Mouse (Mus musculus) gastrocnemius, adult 18-20 months (tissue): ENCODE data around the gene H2afv. TPM values are rescaled to one million over a fixed set of nuclear protein-coding genes. Genes with fewer than 3 reads are reported as not detected.
A peak's percentile ranks its signal among the peaks of the same experiment; 100 is the strongest.
"Not testable (repeated sequence)": the region's sequence is repeated elsewhere in the genome, so short reads cannot be mapped to it uniquely, and the experiment has no call there.

Experiments
- DNase-seq: peaks from one replicate; pipeline ENCODE4 v3.0.0; 2021; ENCODE audit warnings: low spot score
- total RNA-seq, 2 experiments: library from RNA; stranded (reverse); gene quantifications; 2 replicates each; pipeline ENCODE4 v1.2.3; 2021

Gene H2afv
- total RNA-seq, 2 experiments from 2014 or later: 61.3 to 63.7 TPM

DNA sequence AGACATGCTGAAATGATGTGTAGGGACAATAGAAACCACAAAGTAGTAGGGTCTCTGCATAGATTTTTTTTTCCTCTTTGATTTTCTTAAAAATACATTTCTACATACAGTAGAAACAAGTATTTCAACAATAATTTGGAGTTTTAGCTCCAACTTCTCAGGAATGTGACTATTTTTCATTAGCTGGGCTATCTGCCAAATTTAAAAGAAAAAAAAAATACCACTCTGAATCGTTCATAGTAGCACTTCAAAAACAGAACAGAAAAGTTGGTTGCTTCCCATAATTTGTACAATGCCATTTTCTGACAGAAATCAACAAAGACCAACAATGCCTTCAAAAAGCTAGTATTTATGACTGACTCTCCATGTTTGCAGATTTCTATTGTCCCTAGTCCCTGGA is 27.2 kb upstream of the H2afv start:
- DNase-seq: no peak

DNA sequence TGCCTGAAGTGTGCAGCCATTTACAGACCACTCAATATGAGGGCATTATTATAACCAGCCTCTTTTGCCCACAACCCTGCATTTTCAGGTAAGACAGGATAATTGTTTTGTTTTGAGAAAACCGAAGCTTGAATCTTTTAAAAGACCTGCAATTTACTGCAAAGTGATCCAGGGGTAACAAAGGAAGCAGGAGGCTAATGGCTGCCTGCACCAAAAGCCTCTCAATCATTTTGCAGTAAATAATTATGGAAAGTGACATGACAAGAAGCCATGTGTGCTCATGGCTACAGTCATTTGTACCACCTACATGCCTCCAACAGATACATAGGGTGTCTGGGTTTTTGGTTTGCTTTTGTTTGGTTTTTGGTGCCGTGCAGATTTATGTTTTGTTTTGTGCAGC is 26.8 kb upstream of the H2afv start:
- DNase-seq: no peak

DNA sequence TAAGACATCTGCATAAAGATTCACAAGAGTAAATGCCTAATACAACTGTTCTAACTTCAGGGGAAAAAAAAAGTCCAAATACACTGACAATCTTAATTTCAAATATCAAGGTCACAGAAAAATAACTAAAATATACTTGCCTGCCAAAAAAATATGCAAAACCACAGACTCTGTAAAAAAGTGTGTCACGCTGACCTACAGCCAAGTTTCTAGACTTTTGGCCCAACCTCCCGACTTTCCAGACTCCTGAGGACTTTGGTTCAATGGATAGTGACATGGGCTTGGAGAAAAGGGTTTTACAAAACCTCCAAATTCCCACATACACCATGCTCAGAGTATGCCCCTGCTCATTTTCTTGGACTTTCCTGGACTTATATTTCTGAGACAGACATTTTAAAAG is 24.3 kb upstream of the H2afv start:
- no peak for DNase-seq

DNA sequence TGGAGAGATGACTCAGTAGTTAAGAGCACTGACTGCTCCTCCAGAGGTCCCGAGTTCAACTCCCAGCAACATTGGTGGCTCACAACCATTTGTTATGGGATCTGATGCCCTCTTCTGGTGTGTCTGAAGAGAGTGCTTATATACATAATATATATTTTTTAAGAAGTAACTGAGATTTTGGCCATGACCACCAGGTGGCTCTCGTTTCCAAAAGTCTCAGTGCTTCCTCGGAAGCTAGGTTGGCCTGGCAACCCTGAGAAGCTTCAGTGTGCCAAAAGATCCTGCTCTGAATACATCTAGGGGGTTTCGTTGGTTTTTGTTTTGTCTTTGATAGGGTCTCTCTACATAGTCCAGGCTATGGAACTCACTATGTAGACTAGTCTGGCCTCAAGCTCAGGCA is 20.9 kb upstream of the H2afv start:
- peak; percentile 47 for DNase-seq

DNA sequence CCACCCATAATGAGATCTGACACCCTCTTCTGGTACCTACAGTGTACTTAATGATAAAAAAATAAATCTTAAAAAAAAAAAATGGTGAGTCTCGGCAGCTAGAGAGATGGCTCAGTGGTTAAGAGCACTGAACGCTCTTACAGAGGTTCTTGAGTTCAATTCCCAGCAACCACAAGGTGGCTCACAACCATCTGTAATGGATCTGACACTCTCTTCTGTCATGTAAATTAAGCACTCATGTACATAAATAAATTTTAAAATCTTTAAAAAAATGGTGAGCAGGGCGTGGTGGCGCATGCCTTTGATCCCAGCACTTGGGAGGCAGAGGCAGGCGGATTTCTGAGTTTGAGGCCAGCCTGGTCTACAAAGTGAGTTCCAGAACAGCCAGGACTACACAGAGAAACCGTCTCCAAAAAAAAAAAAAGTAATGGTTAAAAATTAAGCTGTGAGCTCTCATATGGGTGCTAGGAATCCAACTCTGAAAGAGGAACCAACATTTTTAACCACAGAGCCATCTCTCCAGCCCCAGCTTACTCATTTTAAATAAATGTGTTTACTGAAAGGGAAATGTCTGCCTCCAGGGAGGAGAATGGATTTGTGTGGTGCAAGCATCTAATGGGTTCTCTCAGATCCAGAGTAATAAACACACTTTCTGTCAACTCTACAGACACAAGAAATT is 19.1 kb upstream of the H2afv start:
- DNase-seq: no peak

DNA sequence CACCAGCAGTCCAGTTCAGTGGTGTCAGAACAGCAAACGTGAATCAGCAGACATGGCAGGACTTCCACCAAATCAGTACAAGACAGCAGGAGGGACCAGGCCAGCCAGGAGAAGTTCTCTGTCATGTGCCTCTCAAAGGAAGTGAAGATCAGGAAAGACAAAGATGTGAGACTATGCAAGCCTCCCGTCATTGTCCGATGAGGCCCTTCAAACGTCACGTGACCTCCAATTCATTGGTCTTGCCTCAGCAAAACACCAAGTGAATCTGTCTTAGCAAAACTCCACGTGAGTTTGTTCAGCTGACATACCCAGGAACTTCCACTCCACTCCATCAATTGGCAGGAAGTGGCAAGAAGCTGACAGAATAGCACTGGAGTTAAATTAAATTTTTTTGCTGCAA is 11.8 kb upstream of the H2afv start:
- DNase-seq: no peak

DNA sequence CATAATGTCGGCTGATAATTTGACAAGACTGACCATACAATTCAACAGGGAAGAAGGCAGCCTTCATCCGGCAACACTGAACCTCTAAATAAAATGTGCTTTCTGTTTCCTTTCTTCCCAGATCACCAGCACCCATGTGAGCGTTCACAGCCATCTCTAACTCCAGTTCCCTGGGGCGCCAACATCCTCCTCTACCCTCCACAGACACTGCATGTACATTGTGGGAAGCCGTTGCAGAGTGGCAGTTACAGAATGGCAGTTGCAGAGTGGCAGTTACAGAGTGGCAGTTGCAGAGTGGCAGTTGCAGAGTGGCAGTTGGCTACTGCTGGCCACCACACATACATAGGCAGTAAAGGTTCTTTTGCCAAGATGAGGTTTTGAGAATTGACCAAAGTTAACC is 3.9 kb upstream of the H2afv start:
- not testable (repeated sequence) for DNase-seq

DNA sequence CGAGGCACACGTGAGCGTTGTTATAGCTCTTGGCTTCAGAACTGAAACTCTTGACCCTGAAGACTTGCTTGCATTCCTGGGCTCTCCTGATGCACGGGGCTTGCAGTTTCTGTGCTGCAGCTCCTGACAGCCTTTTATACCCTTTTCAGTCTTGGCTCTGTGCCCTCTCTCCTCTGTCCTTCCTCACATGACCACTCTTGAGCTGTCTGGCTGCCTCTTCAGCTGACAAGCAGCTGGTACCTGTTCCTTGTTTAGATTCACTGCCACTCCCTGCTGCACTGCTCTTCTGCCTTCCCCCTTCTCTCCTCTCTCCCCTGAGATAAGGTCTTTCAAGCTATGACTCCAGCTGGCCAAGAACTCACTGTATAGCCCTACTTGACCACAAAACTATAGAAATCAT is 3.2 kb upstream of the H2afv start:
- DNase-seq: no peak

DNA sequence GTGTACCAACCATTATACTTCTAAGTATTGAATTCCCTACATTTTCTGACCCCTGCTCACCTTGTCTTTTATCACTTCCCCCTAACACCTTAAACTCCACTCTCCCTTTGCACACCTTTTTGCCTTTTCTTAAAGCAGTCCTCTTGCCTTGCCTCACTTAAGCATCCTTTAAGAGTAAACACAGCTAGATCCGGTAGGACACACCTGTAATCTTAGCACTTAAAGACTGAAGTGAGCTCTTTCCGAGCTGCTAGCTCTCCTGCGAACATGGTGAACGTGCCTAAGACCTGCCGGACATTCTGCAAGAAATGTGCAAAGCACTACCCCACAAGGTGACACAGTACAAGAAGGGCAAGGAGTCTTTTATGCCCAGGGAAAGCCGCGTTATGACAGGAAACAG is 1.7 kb upstream of the H2afv start:
- DNase-seq: no peak

DNA sequence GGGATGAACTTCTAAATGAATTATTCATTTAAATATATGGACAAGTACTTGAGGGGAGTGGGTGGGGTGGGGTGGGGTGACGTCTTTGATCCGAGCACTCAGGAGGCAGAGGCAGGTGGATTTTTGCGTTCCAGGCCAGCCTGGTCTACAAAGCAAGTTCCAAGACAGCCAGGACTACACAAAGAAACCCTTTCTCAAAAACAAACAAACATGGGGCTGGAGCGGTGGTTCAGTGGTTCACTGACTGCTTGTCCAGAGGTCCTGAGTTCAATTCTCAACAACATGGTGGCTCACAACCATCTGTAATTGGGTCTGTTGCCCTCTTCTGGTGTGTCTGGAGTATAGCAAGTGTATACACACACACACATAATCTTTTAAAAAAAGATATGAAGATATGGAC is 1.2 kb upstream of the H2afv start:
- DNase-seq: no peak

DNA sequence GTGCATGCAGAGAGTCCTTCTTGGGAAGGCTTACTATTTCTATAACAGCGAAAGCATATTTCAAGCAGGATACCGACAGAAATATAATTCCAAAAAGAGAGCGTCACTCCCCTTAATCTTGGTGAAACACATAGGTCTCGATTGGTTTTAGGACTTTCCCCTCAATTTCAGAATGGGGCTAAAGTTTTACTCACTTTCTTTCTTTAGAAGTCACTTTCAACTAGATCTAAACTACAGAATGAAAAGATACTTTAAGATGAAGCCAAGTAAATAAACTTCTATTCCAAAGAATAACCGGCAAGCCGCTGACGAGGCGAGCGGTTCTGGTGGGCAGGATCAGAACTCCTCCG is 541 bp downstream of the H2afv start:
- DNase-seq: no peak

DNA sequence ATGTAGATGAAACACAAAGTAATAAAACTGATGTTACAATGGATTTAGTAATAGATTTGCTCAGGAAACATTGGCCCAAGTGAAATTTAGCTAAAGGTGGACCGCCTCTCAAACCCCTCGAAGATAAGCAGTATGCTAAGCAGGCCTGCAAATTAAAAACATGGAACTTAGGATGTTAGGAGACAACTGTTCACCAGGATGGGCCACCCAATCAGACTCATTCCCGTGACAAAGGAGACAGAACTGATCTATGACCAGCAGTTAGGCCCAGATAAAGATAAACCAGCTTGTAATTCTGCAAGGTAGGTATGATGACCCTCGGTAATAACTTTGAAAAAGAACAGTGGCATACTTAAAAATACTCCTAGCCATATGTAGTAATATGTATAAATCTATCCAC is 1.1 kb downstream of the H2afv start:
- DNase-seq: no peak

DNA sequence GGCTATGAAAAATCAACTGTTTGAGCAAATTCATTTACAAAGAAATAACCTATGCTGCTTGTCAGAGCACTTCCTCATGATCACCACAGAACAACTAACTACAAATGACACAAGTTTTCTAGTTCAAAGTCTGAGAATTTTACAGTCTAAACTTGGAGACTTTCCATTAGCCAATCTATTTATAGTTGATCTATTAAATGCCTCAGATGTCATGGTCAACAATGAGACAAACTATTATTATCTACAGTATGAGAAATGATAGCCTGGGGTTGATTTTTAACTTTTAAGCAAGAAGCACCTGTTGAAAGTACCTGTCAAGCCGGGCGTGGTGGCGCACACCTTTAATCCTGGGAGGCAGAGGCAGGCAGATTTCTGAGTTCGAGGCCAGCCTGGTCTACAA is 1.7 kb downstream of the H2afv start:
- DNase-seq: no peak

DNA sequence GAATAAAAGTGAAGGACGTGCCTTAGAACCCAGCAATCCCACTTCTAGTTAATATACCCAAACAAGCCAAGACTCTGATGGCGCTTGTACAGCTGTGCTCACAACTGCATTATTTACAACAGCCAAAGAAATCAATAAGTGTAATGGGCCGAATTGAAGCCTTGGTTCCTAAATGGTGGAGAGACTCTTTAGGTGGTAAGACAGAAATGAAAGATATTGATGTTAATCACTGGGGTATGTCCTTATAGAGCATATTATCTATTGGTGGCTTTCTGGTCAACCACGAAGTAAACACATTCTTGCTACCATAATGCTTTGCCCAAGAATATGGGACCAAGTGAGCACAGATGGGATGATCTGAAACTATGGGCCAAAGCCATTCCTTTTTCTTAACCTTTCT is 4.1 kb downstream of the H2afv start:
- no peak for DNase-seq

DNA sequence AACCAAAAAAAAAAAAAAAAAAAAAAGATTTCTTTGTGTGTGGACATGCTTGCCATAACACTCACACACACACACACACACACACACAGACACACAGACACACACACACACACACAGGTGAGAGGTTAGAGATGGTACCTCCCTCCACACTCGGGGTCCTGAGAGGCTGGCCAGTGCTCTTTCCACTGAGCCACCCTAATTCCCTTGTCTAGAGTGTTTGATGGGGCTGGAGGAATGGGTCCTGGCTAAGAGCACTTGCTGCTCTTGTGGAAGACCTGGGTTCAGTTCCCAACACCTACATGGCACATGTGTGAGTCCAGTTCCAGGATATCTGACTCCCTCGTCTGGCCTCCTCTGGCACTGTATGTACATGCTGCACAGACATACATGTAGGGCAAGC is 6.6 kb downstream of the H2afv start:
- DNase-seq: no peak

DNA sequence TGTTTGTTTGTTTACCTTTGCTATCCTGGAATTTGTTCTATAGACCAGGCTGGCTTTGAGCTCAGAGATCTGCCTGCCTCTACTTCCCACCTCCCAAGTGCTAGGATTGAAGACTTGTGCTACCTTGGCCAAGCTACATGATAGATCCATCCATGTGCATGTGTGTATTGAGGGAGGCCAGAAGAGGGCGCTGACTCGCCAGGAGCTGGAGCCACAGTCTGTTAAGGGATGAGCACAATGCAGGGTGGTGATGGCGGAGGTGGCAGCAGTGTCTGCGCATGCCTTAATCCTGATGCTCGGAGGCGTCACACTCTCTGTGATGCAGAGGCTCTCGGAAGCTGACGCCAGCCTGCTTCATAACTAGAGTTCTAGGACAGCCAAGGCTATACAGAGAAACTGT is 7.8 kb downstream of the H2afv start:
- DNase-seq: peak; percentile 37

DNA sequence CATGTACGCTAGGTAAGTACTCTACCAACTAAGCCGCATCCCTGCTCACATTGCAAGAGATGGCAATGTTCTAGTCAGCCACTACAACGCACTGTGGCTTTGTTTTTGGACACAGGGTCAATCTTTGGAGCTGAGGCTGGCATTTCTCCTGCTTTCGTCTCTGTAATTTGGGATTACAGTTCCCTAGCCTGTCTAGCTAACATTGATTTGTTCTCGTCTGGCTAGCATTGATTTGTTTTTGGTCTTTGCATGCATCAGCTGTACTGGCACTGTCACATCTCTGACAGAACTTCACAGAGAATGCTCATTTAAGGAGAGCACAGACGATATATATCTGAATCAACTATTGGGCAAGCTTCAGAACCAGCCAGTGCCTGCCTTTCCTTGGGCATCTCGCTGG is 14.1 kb downstream of the H2afv start:
- DNase-seq: no peak

DNA sequence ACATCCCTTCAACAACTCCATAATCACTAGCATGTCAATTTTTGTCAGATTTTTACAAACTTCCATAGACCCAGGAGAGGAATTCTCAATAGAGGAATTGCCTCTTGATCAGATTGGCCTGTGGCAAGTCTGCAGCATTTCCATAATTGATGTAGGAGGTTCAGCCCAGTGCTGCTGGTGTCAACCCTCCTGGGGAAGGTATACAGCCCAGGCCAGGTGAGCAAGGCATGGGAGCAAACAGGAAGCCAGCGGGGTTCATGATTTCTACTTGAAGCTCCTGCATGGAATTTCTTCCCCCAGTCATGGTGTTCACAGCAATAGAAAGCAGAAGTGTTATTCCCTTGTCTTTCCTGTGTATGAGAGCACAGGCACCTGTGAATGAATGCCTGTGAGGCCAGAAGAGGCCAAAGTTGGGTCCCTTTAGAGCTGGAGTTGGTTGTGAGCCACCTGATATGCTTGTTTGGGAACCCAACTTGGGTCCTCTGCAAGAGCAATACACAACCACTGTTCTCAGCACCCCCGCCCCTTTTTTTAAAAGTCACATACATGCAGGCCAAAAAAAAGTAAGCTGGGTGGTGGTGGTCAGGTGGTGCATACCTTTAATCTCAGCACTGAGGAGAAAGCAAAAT is 23.4 kb downstream of the H2afv start:
- DNase-seq: no peak

DNA sequence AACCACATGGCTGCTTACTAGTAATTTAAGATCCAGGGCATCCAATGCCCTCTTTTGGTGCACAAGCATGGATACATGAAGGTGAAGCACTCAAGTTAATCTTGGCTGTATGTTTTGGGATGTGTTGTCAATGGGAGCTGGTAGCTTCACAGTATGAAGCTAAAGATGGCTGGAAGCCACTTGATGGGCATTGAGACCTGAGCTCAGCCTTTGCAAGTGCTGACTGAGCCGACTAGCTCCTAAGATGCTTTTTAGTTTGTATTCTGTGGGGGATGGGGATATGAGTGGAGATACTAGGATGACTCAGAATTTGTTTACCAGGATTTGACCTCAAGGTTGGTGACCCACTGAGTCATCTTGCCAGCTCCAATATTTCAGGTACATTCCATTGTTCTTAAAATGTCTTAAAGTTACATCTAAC is 23.9 kb downstream of the H2afv start:
- no peak for DNase-seq

DNA sequence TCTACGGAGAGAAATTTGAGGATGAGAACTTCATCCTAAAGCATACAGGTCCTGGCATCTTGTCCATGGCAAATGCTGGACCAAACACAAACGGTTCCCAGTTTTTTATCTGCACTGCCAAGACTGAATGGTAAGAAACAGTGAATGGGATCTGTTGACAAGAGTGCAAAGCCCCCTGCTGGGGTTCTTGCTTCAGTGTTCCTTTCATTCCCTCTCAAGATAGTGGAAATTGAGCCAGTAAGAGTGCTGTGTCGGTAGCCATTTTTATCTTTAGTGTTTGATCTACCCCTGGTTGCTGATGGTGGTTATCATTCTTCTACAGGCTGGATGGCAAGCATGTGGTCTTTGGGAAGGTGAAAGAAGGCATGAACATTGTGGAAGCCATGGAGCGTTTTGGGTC is 25.1 kb downstream of the H2afv start:
- DNase-seq: not testable (repeated sequence)

DNA sequence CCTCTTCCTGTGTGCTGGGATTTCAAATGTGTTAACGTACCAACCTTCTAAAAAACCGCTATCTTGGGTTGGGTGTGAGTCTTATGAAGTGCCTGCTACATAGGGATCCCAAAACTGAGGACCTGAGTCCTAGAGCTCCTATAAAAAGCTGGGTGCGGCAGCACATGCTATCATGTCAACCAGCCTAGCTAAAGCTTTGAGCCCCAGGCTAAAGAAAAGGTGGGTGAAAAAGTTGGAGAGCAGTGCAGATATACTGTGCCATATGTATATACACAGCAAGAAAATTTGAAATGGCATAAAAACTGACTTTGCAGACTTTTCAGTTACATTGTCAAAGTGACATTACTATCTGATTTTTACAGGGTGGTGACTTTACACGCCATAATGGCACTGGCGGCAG is 25.5 kb downstream of the H2afv start:
- no peak for DNase-seq

DNA sequence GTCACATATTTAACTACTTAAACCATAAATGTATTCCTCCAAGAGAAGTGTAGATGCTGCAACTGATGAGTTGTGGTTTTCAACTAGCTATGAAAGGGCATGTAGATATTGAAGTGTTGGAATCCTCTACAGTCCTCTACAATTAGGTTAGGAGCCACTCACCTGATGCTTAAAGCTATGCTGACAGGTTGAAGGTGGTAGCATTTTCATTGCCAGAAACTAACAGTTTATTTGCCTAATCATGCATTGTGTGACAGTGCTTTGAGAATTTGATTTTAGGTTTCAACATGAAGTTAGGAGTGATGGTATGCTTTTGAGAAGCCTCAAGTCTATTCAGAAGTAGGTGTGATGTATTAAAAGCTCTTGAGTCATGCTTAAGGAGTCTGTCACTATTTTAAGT is 26.8 kb downstream of the H2afv start:
- no peak for DNase-seq

DNA sequence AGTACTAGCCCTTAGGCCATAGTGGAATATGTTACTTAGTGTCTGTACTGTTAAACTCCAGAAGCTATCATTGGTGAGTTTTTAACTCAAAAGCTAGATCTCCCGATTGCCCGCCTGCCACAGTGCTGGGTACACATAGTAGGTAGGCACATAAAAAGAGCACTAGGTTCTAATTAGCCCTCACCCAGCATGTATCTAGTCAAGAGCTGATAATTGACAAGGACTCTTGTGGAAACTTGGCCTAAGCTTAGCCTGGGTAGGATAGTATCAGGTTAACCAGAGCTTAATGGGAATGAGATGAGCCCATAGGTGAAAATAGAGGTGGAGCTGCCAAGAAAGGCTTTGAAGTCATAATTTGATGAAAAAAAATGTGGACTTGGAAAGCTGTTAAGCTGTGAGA is 27.2 kb downstream of the H2afv start:
- no peak for DNase-seq
